In the genomic region with DNA sequence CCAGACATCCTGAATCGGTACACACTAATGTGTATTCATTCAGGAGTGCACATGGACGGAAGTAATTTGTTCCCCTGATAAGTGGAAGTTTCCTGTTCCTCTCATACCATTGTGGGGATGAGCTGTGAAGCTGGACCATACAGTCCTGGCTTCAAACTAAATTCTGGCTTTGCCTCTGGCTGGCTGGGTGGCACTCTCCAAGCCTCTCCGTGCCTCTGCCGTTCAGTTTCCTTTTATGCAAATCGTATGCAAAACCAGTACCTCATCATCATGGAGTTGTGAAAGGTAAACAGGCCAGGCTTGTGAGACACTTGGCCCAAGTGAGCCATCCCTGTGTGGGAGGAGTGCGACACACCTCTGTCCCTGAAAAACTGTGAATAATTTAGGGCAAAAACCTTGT, we compare ENCODE assay signal across 16 mouse cellular contexts. TPM values are rescaled to one million over a fixed set of nuclear protein-coding genes. Genes with fewer than 3 reads are reported as not detected.
DNase-seq lines count a peak whose midpoint lies in the region.
"Had no signal": no experiment of that assay in that cellular context is flagged by ENCODE, and none has a peak within 500 bp of the region (broad histone marks: within the 10 kb centered on the region; RNA-seq: fewer than 3 reads in every experiment).

No protein-coding gene starts in this region.

- peak overlapping the region; percentile 43; the same call in 1 of the 2 replicates for H3K27ac ChIP-seq in macrophage
- H3K27ac ChIP-seq: heart, adult 2 months; hindbrain, postnatal 0 days; kidney, postnatal 0 days; limb, embryonic 12.5 days; midbrain, embryonic 13.5 days had no signal

- no peaks in the 10 kb centered on the region for H3K36me3 ChIP-seq in macrophage (ENCODE audit: inconsistent target)
- H3K36me3 ChIP-seq: limb, embryonic 12.5 days; midbrain, embryonic 13.5 days had no signal

- WGBS in macrophage (ENCODE audit: missing documents), result 16% methylated on average over 6 of the region's 6 CpGs

- H3K79me2 ChIP-seq in macrophage (ENCODE audit: inconsistent target), result peaks cover 2% of the 10 kb centered on the region; the same call in 1 of the 2 replicates

- no peak overlapping the region for H3K4me3 ChIP-seq in macrophage (ENCODE audit: inconsistent target)
- H3K4me3 ChIP-seq: heart, adult 2 months; limb, embryonic 12.5 days; midbrain, embryonic 13.5 days had no signal

- peak; percentile 34 for DNase-seq in kidney, adult 18-20 months
- no peak for DNase-seq in kidney, postnatal 14 days
- DNase-seq in CD4-positive helper T cell, adult 2 months (ENCODE audit: low read depth, low spot score), result peak; percentile 23
- peak; percentile 54 for DNase-seq in adipocyte (ENCODE audit: low spot score)
- DNase-seq in T-cell, adult 2 months (ENCODE audit: low spot score), result no peak
- no peak for DNase-seq in thymus, postnatal 36 days
- DNase-seq in right cerebral cortex, postnatal 36 days (ENCODE audit: low spot score in 2 of 2), result no peak
- DNase-seq: cerebellum, postnatal 10 days; heart, postnatal 10 days; thymus, postnatal 25 days had no signal

RNA-seq across cellular contexts. Expression of a gene that starts 8.6 kb away (rescaled TPM):
- total RNA-seq in macrophage (2018; cell fraction: chromatin; rRNA removed), result 10 to 100 TPM in 6 of 26 experiments, 1 to 10 TPM in 20; 1.4 to 55.1 (median 3.8) TPM
- 100 to 1,000 TPM in 9 of 26 experiments, 10 to 100 TPM in 17; 13.7 to 217 (median 83.3) TPM for total RNA-seq in macrophage (2018; cell fraction: cytosol; rRNA removed)
- 10 to 100 TPM in 24 of 26 experiments, 1 to 10 TPM in 2; 7.7 to 94.0 (median 33.4) TPM for total RNA-seq in macrophage (2018; cell fraction: nucleus; rRNA removed)
- polyA plus RNA-seq in macrophage (2018), result 58.4 to 104 TPM (median 95.9 TPM) in 3 replicates

RNA-seq across cellular contexts. Expression of a gene that starts 58.5 kb away (rescaled TPM):
- not detected for total RNA-seq in macrophage (2018; cell fraction: chromatin; rRNA removed)
- not detected for total RNA-seq in macrophage (2018; cell fraction: cytosol; rRNA removed)
- not detected for total RNA-seq in macrophage (2018; cell fraction: nucleus; rRNA removed)
- polyA plus RNA-seq in macrophage (2018), result not detected in 3 replicates

Comparison
In these comparisons a context has a peak if more than half of its experiments do, and no peak if none do; other contexts are left out.
1. DNase-seq: peak in kidney, adult 18-20 months (single experiment), CD4-positive helper T cell, adult 2 months (single experiment) and adipocyte (single experiment); none in kidney, postnatal 14 days (single experiment), T-cell, adult 2 months (single experiment), thymus, postnatal 36 days (0 of 2) and right cerebral cortex, postnatal 36 days (0 of 2).